Mouse (Mus musculus): ENCODE results near the gene Heatr9. TPM values are rescaled to one million over a fixed set of nuclear protein-coding genes. Genes with fewer than 3 reads are reported as not detected.

The Heatr9 gene
- total RNA-seq, 2 experiments from 2014 or later: not detected

Other genes with a start within 250 kb of the Heatr9 start
- gene Slfn14, start 235.4 kb downstream of the Heatr9 start, total RNA-seq (2021): under 1 TPM; 0.10 to 0.15 TPM
- 10 to 100 TPM; 73.2 to 81.4 TPM for gene Ap2b1, start 223.2 kb downstream of the Heatr9 start, total RNA-seq (2021)
- gene Pex12, start 219.6 kb downstream of the Heatr9 start, total RNA-seq (2021): 10 to 100 TPM; 12.8 to 12.9 TPM
- 10 to 100 TPM; 25.7 to 25.9 TPM for gene Rasl10b, start 113.0 kb downstream of the Heatr9 start, total RNA-seq (2021)
- not detected for gene Gas2l2, start 92.7 kb downstream of the Heatr9 start, total RNA-seq (2021)
- not detected for gene 1700020L24Rik, start 84.5 kb downstream of the Heatr9 start, total RNA-seq (2021)
- gene Mmp28, start 59.1 kb downstream of the Heatr9 start, total RNA-seq (2021): 1 to 10 TPM; 7.4 to 8.4 TPM
- 10 to 100 TPM; 39.8 to 46.3 TPM for gene Taf15, start 49.1 kb downstream of the Heatr9 start, total RNA-seq (2021)
- not detected for gene Ccl5, start 8.3 kb upstream of the Heatr9 start, total RNA-seq (2021)
- 1 to 10 TPM; 2.9 to 5.3 TPM for gene Ccl9, start 56.5 kb upstream of the Heatr9 start, total RNA-seq (2021)
- gene Ccl6, start 70.9 kb upstream of the Heatr9 start, total RNA-seq (2021): 1 to 10 TPM; 3.0 to 4.5 TPM
- gene Rpl9-ps1, start 123.4 kb upstream of the Heatr9 start, total RNA-seq (2021): not detected
- gene Ccl3, start 127.2 kb upstream of the Heatr9 start, total RNA-seq (2021): under 1 TPM in 1 of 2 experiments, not detected in 1; 0.35 TPM
- gene Ccl4, start 140.4 kb upstream of the Heatr9 start, total RNA-seq (2021): not detected
- 1 to 10 TPM in 1 of 2 experiments, under 1 TPM in 1; 0.91 to 1.1 TPM for gene Wfdc17, start 181.8 kb upstream of the Heatr9 start, total RNA-seq (2021)
- under 1 TPM in 1 of 2 experiments, not detected in 1; 0.74 TPM for gene Wfdc18, start 186.8 kb upstream of the Heatr9 start, total RNA-seq (2021)
- not detected for gene Wfdc21, start 224.8 kb upstream of the Heatr9 start, total RNA-seq (2021)
- 1 to 10 TPM; 8.0 to 8.2 TPM for gene Heatr6, start 231.5 kb upstream of the Heatr9 start, total RNA-seq (2021)